Mouse (Mus musculus) embryonic facial prominence, embryonic 12.5 days (tissue): ENCODE results near the gene Rbp3. TPM values are rescaled to one million over a fixed set of nuclear protein-coding genes. Genes with fewer than 3 reads are reported as not detected.

Source experiments
- ATAC-seq: fragments of 200-750 bp; cut with Nextera tagmentation; 2 replicates; pipeline ENCODE4 v1.8.0; 2017; ENCODE audit not compliant: insufficient number of reproducible peaks, insufficient read depth, low FRiP score, low TSS enrichment
- H3K27ac ChIP-seq: fragments of 300-500 bp; sonication (generic); 2 replicates; pipeline ENCODE4 v1.5.1; 2016; ENCODE audit warnings: mild to moderate bottlenecking
- H3K27me3 ChIP-seq: fragments of 300-500 bp; sonication (generic); 2 replicates; pipeline ENCODE4 v1.6.1; 2016; ENCODE audit warnings: mild to moderate bottlenecking, moderate library complexity
- H3K36me3 ChIP-seq: fragments of 300-500 bp; sonication (generic); 2 replicates; pipeline ENCODE4 v1.6.1; 2016; ENCODE audit warnings: mild to moderate bottlenecking
- H3K4me1 ChIP-seq: fragments of 300-500 bp; sonication (generic); 2 replicates; pipeline ENCODE4 v1.6.1; 2016
- H3K4me2 ChIP-seq: fragments of 300-500 bp; sonication (generic); replicated peaks from 2 replicates; pipeline ENCODE4 v1.6.1; 2016; ENCODE audit warnings: mild to moderate bottlenecking, moderate library complexity
- H3K4me3 ChIP-seq: fragments of 300-500 bp; sonication (generic); 2 replicates; pipeline ENCODE4 v1.5.1; 2016; ENCODE audit warnings: mild to moderate bottlenecking
- H3K9ac ChIP-seq: fragments of 300-500 bp; sonication (generic); 2 replicates; pipeline ENCODE4 v1.6.1; 2016; ENCODE audit warnings: mild to moderate bottlenecking, moderate library complexity
- H3K9me3 ChIP-seq: fragments of 300-500 bp; sonication (generic); 2 replicates; pipeline ENCODE4 v1.6.1; 2016; ENCODE audit warnings: mild to moderate bottlenecking, moderate library complexity
- WGBS: fragments of 180-500 bp; shearing (Covaris S2); methylation state at CpG from one replicate; pipeline ENCODE4 v1.1.7; 2016; 5-methylcytosine and 5-hydroxymethylcytosine counted together
- polyA plus RNA-seq: library from polyadenylated mRNA; unstranded; fragments of >200 nt; fragmentation: Nextera tagmentation; extraction: Ambion mirVana; gene quantifications from 2 replicates; pipeline ENCODE4 v1.2.1, GENCODE M21; 2016

The Rbp3 gene
- polyA plus RNA-seq, 1 experiment from 2014 or later: 0.09 TPM

- no peaks in the 10 kb centered on the region for H3K36me3 ChIP-seq
- no peaks in the 10 kb centered on the region for H3K4me1 ChIP-seq
- no peak within 1 kb of the TSS for H3K9ac ChIP-seq
- ATAC-seq: no peak
- no peak within 1 kb of the TSS for H3K4me2 ChIP-seq
- no peak within 1 kb of the TSS for H3K4me3 ChIP-seq
- H3K27ac ChIP-seq: no peak within 1 kb of the TSS
- H3K9me3 ChIP-seq: no peaks in the 10 kb centered on the region
- 75% methylated on average over 8 of the region's 8 CpGs for WGBS
- H3K27me3 ChIP-seq: peaks cover 9% of the 10 kb centered on the region; the same call in 1 of the 2 replicates
These were observed 13.1 kb upstream of the Rbp3 start, which contains the start of gene Gdf2 for GRCm38 (mm10) chr14:33940739-33941138. Gene Gdf2, plus strand, starts transcription at chr14:33941039.

DNA sequence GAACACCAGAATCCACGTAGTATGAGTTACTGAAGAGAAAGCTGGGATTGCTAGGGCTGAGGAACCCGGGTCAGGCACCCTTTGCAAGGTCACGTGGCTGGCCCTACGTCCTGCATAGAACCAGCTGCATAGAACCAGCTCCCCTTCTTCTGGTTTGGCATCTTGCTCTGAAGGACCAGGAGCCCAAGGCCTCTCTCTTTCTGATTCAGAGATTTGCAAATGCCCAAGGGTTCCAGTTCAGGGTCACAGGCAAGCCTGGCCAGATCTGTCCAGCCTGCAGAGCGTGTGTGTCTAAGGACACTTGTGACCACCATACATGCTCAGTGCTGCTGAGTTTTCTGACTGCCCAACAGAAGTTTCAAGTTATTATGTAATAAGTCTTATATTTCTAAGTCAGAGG, 11.6 kb upstream of the Rbp3 start:
- Histone ChIP-seq H3K27me3 (peaks cover 8% of the 10 kb centered on the region; the same call in 1 of the 2 replicates), H3K27ac (no peak overlapping the region), H3K4me2 (no peak overlapping the region), H3K4me1 (no peaks in the 10 kb centered on the region), H3K9ac (no peak overlapping the region), H3K36me3 (no peaks in the 10 kb centered on the region), H3K4me3 (no peak overlapping the region), H3K9me3 (no peaks in the 10 kb centered on the region)
- no peak for ATAC-seq
- WGBS: 69% methylated on average over 5 of the region's 5 CpGs

- WGBS: 77% methylated on average over 6 of the region's 6 CpGs
- Histone ChIP-seq H3K27ac (no peak overlapping the region), H3K9me3 (no peaks in the 10 kb centered on the region), H3K36me3 (no peaks in the 10 kb centered on the region), H3K27me3 (peaks cover 8% of the 10 kb centered on the region; the same call in 1 of the 2 replicates), H3K4me3 (no peak overlapping the region), H3K4me1 (no peaks in the 10 kb centered on the region), H3K9ac (no peak overlapping the region), H3K4me2 (no peak overlapping the region)
- ATAC-seq: no peak
These were observed 7.7 kb upstream of the Rbp3 start for GRCm38 (mm10) chr14:33946125-33946524.

- 36% methylated on average over 6 of the region's 6 CpGs for WGBS
- no peaks in the 10 kb centered on the region for H3K9me3 ChIP-seq
- no peak overlapping the region for H3K9ac ChIP-seq
- no peak for ATAC-seq
- 0 out of 2 replicates have a peak, but pooled peaks cover 18% of the 10 kb centered on the region for H3K27me3 ChIP-seq
- no peak overlapping the region for H3K4me3 ChIP-seq
- H3K4me1 ChIP-seq: no peaks in the 10 kb centered on the region
- no peak overlapping the region for H3K27ac ChIP-seq
- H3K36me3 ChIP-seq: no peaks in the 10 kb centered on the region
- H3K4me2 ChIP-seq: no peak overlapping the region
These were observed 1.4 kb upstream of the Rbp3 start for GRCm38 (mm10) chr14:33952233-33952981.

GRCm38 (mm10) chr14:33956055-33956454, 2.3 kb downstream of the Rbp3 start:
- ATAC-seq: no peak
- 70% methylated on average over 13 of the region's 13 CpGs for WGBS
- peaks cover 22% of the 10 kb centered on the region; the same call in 1 of the 2 replicates for H3K27me3 ChIP-seq
- H3K4me3 ChIP-seq: no peak overlapping the region
- no peak overlapping the region for H3K4me2 ChIP-seq
- no peak overlapping the region for H3K9ac ChIP-seq
- H3K36me3 ChIP-seq: no peaks in the 10 kb centered on the region
- no peak overlapping the region for H3K27ac ChIP-seq
- H3K4me1 ChIP-seq: no peaks in the 10 kb centered on the region
- no peaks in the 10 kb centered on the region for H3K9me3 ChIP-seq

- Histone ChIP-seq H3K27me3 (peaks cover 22% of the 10 kb centered on the region; the same call in 1 of the 2 replicates), H3K9ac (no peak overlapping the region), H3K4me1 (no peaks in the 10 kb centered on the region), H3K9me3 (no peaks in the 10 kb centered on the region), H3K36me3 (no peaks in the 10 kb centered on the region), H3K27ac (no peak overlapping the region), H3K4me3 (no peak overlapping the region), H3K4me2 (no peak overlapping the region)
- 89% methylated on average over 4 of the region's 4 CpGs for WGBS
- no peak for ATAC-seq
These were observed 4.4 kb downstream of the Rbp3 start for GRCm38 (mm10) chr14:33958186-33958585.

- 84% methylated on average over 3 of the region's 3 CpGs for WGBS
- no peak for ATAC-seq
- Histone ChIP-seq H3K36me3 (no peaks in the 10 kb centered on the region), H3K27ac (no peak overlapping the region), H3K4me1 (no peaks in the 10 kb centered on the region), H3K4me2 (no peak overlapping the region), H3K9ac (no peak overlapping the region), H3K4me3 (no peak overlapping the region), H3K9me3 (no peaks in the 10 kb centered on the region), H3K27me3 (peaks cover 22% of the 10 kb centered on the region; the same call in 1 of the 2 replicates)
These were observed 5.0 kb downstream of the Rbp3 start for GRCm38 (mm10) chr14:33958841-33959240.

- ATAC-seq: no peak
- no peaks in the 10 kb centered on the region for H3K36me3 ChIP-seq
- H3K4me1 ChIP-seq: no peaks in the 10 kb centered on the region
- no peak overlapping the region for H3K4me3 ChIP-seq
- H3K27me3 ChIP-seq: peaks cover 22% of the 10 kb centered on the region; the same call in 1 of the 2 replicates
- H3K4me2 ChIP-seq: no peak overlapping the region
- H3K9ac ChIP-seq: no peak overlapping the region
- 14% methylated on average over 9 of the region's 9 CpGs for WGBS
- H3K9me3 ChIP-seq: no peaks in the 10 kb centered on the region
- H3K27ac ChIP-seq: no peak overlapping the region
These were observed 5.5 kb downstream of the Rbp3 start for GRCm38 (mm10) chr14:33959341-33959740.

GRCm38 (mm10) chr14:33965675-33966074, 11.9 kb downstream of the Rbp3 start:
- H3K4me3 ChIP-seq: no peak overlapping the region
- no peak for ATAC-seq
- H3K9me3 ChIP-seq: no peaks in the 10 kb centered on the region
- H3K9ac ChIP-seq: no peak overlapping the region
- no peaks in the 10 kb centered on the region for H3K4me1 ChIP-seq
- H3K4me2 ChIP-seq: no peak overlapping the region
- H3K27ac ChIP-seq: no peak overlapping the region
- no peaks in the 10 kb centered on the region for H3K27me3 ChIP-seq
- H3K36me3 ChIP-seq: no peaks in the 10 kb centered on the region
- WGBS: 69% methylated on average over 7 of the region's 7 CpGs

GRCm38 (mm10) chr14:33972679-33973078, 18.9 kb downstream of the Rbp3 start:
- Histone ChIP-seq H3K36me3 (no peaks in the 10 kb centered on the region), H3K9me3 (no peaks in the 10 kb centered on the region), H3K4me3 (no peak overlapping the region), H3K4me1 (no peaks in the 10 kb centered on the region), H3K27ac (no peak overlapping the region), H3K4me2 (no peak overlapping the region), H3K27me3 (no peaks in the 10 kb centered on the region), H3K9ac (no peak overlapping the region)
- WGBS: 45% methylated on average over 7 of the region's 7 CpGs
- 0 out of 2 replicates have a peak, but pooled peaks have one; percentile 22 for ATAC-seq

GRCm38 (mm10) chr14:33974752-33975151, 20.9 kb downstream of the Rbp3 start:
- H3K36me3 ChIP-seq: no peaks in the 10 kb centered on the region
- H3K4me2 ChIP-seq: no peak overlapping the region
- ATAC-seq: no peak
- H3K9ac ChIP-seq: no peak overlapping the region
- H3K4me1 ChIP-seq: no peaks in the 10 kb centered on the region
- H3K27me3 ChIP-seq: peaks cover 7% of the 10 kb centered on the region; the same call in 1 of the 2 replicates
- no peak overlapping the region for H3K4me3 ChIP-seq
- 25% methylated on average over 5 of the region's 5 CpGs for WGBS
- no peak overlapping the region for H3K27ac ChIP-seq
- no peaks in the 10 kb centered on the region for H3K9me3 ChIP-seq

DNA sequence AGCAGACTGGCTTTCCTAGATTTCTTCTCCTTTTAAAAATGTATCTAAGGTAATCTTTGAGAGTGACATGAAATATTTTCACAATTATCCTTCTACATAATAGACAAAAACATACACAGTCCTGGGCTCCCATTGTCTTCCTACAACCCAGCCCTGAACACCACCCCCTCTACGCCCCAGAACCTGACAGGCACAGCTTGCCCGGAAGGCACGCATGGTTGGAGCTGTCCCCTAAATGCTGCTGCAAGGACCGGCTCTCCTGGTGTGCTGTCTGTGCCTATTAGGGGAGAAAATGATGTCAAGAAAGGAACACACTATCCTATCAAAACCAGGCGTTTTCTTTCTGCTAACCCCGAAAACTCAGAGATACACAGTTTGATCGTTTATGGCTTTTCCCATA, 23.9 kb downstream of the Rbp3 start:
- WGBS: 15% methylated on average over 7 of the region's 7 CpGs
- no peak for ATAC-seq
- 0 out of 2 replicates have a peak overlapping the region, but pooled peaks have one; percentile 68 for H3K4me2 ChIP-seq

More for the DNA sequence above, 23.9 kb downstream of the Rbp3 start:
- H3K27me3 ChIP-seq: peaks cover 7% of the 10 kb centered on the region; the same call in 1 of the 2 replicates
- no peaks in the 10 kb centered on the region for H3K36me3 ChIP-seq
- no peak overlapping the region for H3K27ac ChIP-seq
- H3K4me3 ChIP-seq: no peak overlapping the region
- H3K9me3 ChIP-seq: no peaks in the 10 kb centered on the region
- H3K9ac ChIP-seq: no peak overlapping the region
- no peaks in the 10 kb centered on the region for H3K4me1 ChIP-seq
